Mouse (Mus musculus): Measurements from ENCODE around the gene Dennd2c.
"Not testable (repeated sequence)": the region's sequence is repeated elsewhere in the genome, so short reads cannot be mapped to it uniquely, and the experiment has no call there.

Dennd2c gene

GRCm38 (mm10) chr3:103159232-103159900 lies 57.0 kb downstream of the Dennd2c start:
- peak; percentile 56 for DNase-seq (ENCODE audit: extremely low read depth, low read depth)

GRCm38 (mm10) chr3:103169771-103170170 lies 67.4 kb downstream of the Dennd2c start:
- DNase-seq (ENCODE audit: extremely low read depth, low read depth): peak; percentile 92

GRCm38 (mm10) chr3:103171505-103172267 lies 69.3 kb downstream of the Dennd2c start, which contains the start of gene Bcas2:
Gene Bcas2, plus strand, starts transcription at chr3:103171655.
- DNase-seq (ENCODE audit: extremely low read depth, low read depth): peak; percentile 98

GRCm38 (mm10) chr3:103172615-103173014 lies 70.2 kb downstream of the Dennd2c start:
- DNase-seq (ENCODE audit: extremely low read depth, low read depth): peak; percentile 80

- peak; percentile 98 for DNase-seq (ENCODE audit: extremely low read depth, low read depth)
These were observed 74.3 kb downstream of the Dennd2c start for GRCm38 (mm10) chr3:103176740-103177139.

- DNase-seq (ENCODE audit: extremely low read depth, low read depth): no peak
These were observed 77.1 kb downstream of the Dennd2c start for GRCm38 (mm10) chr3:103179527-103179926.

GRCm38 (mm10) chr3:103181171-103181570 lies 78.8 kb downstream of the Dennd2c start:
- no peak for DNase-seq (ENCODE audit: extremely low read depth, low read depth)

GRCm38 (mm10) chr3:103182821-103183220 lies 80.4 kb downstream of the Dennd2c start:
- no peak for DNase-seq (ENCODE audit: extremely low read depth, low read depth)

GRCm38 (mm10) chr3:103184467-103184866 lies 82.1 kb downstream of the Dennd2c start:
- DNase-seq (ENCODE audit: extremely low read depth, low read depth): peak; percentile 38

GRCm38 (mm10) chr3:103188451-103188850 lies 86.0 kb downstream of the Dennd2c start:
- no peak for DNase-seq (ENCODE audit: extremely low read depth, low read depth)

- no peak for DNase-seq (ENCODE audit: extremely low read depth, low read depth)
These were observed 86.5 kb downstream of the Dennd2c start for GRCm38 (mm10) chr3:103188856-103189255.

GRCm38 (mm10) chr3:103192161-103192560 lies 89.8 kb downstream of the Dennd2c start:
- DNase-seq (ENCODE audit: extremely low read depth, low read depth): no peak

- DNase-seq (ENCODE audit: extremely low read depth, low read depth): no peak
These were observed 90.8 kb downstream of the Dennd2c start for GRCm38 (mm10) chr3:103193186-103193585.

GRCm38 (mm10) chr3:103196320-103196823 lies 94.0 kb downstream of the Dennd2c start:
- DNase-seq (ENCODE audit: extremely low read depth, low read depth): peak; percentile 90

GRCm38 (mm10) chr3:103199386-103199785 lies 97.0 kb downstream of the Dennd2c start:
- no peak for DNase-seq (ENCODE audit: extremely low read depth, low read depth)

- not testable (repeated sequence) for DNase-seq (ENCODE audit: extremely low read depth, low read depth)
These were observed 98.7 kb downstream of the Dennd2c start for GRCm38 (mm10) chr3:103201105-103201504.

GRCm38 (mm10) chr3:103203554-103203953 lies 101.2 kb downstream of the Dennd2c start:
- DNase-seq (ENCODE audit: extremely low read depth, low read depth): no peak

GRCm38 (mm10) chr3:103204445-103204844 lies 102.0 kb downstream of the Dennd2c start:
- DNase-seq (ENCODE audit: extremely low read depth, low read depth): no peak

GRCm38 (mm10) chr3:103206393-103206792 lies 104.0 kb downstream of the Dennd2c start:
- peak; percentile 62 for DNase-seq (ENCODE audit: extremely low read depth, low read depth)

- DNase-seq (ENCODE audit: extremely low read depth, low read depth): no peak
These were observed 105.3 kb downstream of the Dennd2c start for GRCm38 (mm10) chr3:103207749-103208148.

- DNase-seq (ENCODE audit: extremely low read depth, low read depth): no peak
These were observed 105.8 kb downstream of the Dennd2c start for GRCm38 (mm10) chr3:103208237-103208636.

GRCm38 (mm10) chr3:103211101-103211500 lies 108.7 kb downstream of the Dennd2c start:
- no peak for DNase-seq (ENCODE audit: extremely low read depth, low read depth)

Data from MEL-GATA-1-ER (cell line).